Mouse (Mus musculus) cerebellum, postnatal 14 days (tissue): ENCODE results near the gene Fars2.
A peak's percentile ranks its signal among the peaks of the same experiment; 100 is the strongest.
"Not testable (repeated sequence)": the region's sequence is repeated elsewhere in the genome, so short reads cannot be mapped to it uniquely, and the experiment has no call there.

Source experiments
- DNase-seq, 2 experiments: peaks; one replicate each; pipeline ENCODE4 v3.0.0; 2021; ENCODE audit warnings: mixed read lengths in 2 of 2

Gene Fars2

DNA sequence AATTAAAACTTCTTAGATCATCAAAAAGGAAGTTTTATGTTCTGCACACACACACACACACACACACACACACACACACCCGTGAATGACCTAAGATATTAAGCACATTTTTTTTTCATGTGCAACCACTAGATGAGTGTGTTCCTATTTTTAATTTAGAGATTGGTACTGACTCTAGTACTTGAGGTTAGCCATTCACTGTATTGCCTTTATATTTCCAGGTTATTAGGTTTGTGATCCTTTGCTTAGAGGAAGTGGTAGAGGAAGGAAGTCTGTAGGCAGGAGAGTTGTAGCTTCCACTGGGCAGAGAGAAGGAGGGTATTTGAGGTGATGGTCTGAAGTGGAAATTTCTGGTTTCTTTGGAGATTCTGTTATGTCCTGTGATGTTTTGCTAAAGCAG is 28.4 kb downstream of the Fars2 start:
- no peak for DNase-seq

DNA sequence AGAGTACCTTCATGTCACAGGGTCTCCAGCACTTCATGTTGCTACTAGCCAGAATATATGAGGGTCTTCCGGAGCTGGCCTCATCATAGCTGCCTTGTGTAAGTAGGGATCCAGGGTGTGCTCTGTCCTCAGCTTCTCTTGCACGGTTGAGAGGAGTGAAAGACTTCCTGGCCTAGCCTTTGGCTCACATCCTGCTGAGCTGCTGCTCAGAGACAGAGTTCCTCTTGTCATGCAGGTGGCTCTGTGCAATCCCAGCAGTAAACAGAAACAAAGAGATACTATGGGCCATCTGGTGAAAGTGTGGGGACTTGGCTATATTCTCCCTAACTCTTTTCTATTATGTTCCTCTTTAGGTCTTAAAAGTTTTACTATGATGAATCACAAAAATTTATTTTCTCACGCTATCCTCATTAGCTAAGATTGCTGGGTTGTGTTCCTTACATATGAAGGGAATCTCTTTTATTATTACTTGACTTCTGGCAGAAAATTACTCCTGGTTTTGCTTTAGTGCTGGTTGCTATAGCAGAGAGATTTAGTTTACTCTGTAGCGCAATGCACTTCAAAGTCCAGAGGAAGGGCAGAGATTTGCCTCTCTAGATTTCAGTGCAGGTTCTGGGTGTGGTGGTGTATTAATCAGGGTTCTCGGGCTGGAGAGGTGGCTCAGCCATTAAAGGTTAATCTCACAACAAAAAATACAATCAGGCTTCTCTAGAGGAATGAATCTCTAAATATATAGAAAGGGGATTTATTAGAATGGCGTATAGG is 32.1 kb downstream of the Fars2 start:
- DNase-seq, result peak in 1 of 2 experiments; percentile 27

DNA sequence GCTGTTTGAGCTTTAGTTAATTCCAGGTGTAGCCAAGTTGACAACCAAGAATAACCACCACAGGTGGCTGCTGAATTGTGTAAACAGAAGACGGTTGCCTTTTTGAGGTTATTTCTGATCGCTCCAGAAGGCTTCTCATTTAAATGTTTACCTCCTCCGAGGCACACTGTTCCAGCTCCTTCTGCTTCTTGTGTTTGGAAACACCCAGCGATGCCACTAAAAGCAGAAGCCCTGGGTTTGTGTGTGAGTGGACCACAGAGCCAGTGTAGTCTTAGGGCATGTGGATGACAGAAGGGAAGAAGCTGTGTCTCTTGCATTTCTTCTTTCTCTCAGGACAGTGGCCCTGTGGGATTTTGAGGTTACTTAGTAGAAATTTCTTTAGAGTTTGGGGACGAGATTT is 33.1 kb downstream of the Fars2 start:
- DNase-seq, result no peak

DNA sequence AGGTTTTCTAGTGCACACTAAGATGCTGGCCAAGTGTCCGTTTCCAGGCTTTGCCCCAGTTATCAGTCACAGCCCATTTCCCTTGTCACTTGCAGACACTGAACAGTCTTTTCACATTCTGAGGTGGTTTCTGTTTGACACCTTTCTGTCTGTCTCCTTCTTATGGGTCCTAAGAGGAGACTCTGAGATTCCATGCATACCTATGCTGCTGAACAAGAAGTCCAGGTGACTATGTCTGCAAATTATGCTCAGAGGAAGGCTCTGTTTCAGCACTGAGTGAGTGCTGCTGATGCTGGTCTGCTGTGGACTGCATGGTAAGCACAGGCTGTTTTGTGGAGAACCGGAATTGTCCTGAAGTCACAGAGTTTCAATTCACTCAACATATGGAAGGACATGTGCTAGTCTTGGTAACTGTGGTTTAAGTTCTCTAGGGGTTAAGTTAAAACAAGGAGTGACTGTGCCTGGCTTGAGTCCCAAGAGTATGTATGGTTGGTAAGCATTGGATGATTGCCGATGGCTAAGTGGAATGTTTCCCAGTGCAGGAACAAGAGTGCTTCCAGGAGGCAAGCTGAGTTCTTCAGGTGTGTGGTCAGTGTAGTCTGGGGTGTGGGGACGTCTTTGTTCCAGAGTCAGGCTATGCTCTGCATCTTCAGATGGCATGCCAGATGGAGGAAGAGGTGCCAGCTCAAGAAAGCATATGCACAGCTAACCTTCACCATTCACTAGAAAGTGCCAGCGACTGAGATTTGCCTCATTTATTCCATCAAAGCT is 35.7 kb downstream of the Fars2 start:
- peak; percentile 29 to 56 for DNase-seq

DNA sequence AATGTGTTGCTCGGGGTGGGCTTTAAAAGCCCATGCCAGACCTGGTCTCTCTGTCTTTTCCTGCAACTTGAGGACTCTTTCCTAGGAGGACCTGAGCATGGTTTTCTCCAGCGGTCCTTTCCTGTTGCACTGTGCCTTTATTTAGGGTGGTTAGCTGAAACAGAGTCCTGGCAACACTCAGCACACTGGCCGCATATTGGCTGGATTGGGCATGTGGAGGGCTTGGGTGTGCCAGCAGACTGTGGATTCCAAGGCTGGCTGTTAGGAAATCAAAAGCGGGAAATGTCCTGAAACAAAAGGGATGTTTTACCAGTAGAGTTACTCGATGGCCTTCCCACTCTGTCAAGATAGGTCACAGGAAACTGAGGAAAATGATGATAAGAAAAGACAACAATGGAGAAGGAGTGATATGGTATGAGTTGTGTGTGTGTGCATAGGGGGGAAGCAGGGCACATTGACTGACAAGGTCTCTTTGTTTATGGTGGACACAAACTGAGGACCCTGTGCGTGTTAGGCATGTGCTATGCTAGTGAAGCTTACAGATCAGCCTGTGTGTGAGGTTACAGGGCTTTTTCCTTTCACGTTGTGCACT is 39.2 kb downstream of the Fars2 start:
- DNase-seq, result peak; percentile 38 to 44

DNA sequence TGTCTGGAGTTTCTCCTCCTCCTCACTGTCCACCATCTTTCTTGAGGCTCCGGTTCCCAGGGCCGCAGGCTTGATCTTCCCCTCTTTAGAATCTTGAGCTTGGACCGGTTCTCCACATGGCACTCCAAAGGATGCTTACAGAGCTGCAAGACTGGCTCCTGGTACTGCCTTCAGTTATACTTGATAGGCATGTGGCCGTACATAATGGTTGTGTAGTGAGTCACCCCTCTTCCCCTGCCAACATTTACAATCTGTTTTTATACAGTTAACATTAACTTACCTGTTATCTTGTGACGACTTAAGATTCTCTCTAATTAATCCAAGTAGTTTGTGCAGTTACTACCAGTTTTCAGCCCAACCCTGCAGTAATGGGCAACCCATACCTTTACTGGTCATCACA is 46.2 kb downstream of the Fars2 start:
- DNase-seq, result no peak

DNA sequence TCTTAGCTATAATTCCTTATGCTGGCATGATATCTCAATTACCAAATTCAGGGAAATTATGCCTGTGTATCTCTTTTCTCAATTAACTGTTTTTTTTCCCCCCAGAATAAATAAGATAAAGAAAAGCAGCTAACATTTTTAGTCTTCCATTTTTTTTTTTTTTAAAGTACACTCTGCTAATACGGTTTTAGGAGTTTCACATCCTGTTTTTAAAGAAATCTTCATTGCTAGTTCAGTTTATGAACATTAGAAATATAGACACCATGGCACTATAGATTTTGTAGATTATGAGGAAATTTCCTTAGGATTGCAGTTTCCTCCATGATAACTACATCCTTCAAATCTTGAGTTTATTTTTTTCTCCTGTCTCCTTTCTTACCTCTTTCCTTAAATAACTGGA is 46.7 kb downstream of the Fars2 start:
- no peak for DNase-seq

DNA sequence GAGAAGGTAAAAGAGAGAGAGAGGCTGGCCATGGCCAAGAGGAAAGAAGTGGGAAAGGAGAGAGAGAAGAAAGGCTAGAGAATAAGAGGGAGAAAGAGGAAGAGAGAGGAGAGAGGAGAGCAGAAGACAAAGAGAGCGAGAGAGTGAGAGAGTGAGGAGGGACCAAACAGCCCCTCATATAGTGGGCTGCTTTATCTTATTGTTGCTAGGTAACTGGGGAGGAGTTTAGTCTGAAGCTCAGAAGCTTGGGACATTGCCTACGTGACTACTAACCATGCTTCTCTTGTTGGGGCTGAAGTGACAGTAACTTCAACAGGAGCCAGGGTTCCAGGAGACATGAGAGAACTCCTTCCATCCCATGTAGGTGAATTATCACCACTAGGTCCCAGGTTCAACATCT is 55.8 kb downstream of the Fars2 start:
- not testable (repeated sequence) for DNase-seq

DNA sequence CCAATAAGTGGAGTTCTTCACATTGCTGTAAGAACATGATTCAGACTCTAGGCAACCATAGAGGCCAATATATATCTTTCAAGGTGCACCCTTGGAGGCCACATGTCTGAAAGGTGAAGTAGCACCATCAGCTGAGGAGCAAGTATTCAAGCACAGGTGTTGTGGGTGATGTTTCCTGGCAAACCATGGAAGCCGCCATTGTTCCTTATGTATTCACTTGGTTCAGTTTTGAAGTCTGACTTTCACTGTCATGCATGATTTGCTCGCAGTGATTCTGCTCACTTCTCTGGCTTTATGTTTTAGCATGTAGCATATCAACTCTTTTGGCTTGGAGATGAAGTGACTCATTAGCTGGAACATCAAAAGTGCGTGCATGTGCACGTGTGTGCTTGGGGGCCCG is 56.9 kb downstream of the Fars2 start:
- no peak for DNase-seq

DNA sequence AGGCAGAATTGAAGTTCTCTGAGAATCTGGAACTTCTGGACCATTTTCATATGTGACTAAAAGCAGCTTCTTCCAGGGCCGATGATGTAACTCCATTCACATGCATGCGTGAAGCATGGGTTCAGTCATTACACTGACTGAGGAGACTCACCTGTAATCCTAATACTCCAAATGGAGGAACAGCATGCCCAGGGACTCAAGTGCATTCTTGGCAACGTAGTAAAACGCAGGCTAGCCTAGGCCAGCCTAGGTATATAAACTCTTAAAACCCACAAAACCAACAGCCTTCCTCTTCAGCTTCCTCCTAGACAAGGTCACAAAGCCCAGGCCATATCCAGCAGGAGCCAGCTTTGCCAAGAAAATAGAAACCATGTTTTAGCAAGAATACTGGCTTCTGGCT is 57.6 kb downstream of the Fars2 start:
- no peak for DNase-seq

DNA sequence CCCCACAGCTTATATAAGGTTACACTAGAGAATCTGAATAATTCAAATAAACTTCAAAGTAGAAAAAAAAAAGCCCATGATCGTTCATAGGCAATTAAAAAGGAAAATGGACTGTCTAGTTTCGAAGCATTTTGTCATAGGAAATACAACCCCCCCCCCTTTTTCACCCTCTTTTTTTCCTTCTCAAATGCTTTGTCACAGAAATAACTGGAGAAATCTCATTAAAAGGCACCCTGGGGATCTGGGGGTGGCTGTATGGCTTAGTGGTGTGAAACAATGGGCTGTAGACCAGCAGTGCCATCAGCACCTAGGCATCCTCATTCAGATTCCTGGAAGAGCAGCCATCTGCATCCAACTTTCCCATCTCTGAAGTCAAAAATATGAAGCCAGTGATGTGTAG is 64.0 kb downstream of the Fars2 start:
- DNase-seq, result no peak

DNA sequence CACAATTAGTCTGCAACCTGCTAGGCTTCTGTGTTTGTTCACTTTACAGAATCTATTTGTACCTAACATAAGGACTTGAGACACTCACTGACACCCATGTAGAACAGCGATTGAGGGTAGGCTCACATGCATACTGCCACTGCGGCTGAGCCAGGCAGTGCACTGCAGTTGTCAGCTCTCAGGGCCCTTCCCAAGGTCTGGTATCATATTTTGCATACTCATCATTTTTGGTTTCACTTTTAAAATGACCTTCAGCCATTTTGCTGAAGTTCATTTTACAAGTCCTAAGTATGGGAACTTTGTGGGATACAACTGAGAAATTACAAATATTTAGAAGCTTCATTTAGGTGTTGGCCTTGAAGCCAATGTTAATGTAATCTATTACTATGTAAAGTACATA is 73.4 kb downstream of the Fars2 start:
- no peak for DNase-seq

DNA sequence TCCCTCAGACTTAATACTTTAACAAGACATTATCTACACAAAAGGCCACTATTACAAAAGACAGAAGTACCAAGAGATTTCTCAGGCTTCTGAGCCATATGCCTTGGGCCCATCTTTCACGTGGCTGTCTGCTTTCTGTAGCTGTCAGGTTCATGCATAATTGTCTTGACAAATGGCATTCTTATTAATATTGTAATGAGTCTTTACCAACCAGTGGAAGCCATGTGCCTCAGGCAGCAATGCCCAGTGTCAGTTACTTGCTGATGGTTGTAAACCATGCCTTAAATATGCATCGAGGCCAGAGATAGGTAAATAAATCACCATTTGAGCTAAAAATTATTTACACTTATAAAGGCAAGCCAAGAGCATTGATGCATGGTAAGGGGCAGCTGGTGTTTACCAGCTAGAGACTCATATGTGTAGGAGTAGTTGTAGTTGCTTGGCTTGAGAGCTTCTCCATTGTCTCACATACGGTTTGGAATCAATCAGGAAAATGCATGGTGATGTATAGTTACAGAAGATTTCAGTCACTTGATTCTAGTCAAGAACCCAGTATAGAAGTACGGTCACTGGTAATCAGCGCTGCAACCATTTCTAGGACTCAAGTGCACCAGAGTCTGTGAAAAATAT is 76.4 kb downstream of the Fars2 start:
- DNase-seq, result peak in 1 of 2 experiments; percentile 12

DNA sequence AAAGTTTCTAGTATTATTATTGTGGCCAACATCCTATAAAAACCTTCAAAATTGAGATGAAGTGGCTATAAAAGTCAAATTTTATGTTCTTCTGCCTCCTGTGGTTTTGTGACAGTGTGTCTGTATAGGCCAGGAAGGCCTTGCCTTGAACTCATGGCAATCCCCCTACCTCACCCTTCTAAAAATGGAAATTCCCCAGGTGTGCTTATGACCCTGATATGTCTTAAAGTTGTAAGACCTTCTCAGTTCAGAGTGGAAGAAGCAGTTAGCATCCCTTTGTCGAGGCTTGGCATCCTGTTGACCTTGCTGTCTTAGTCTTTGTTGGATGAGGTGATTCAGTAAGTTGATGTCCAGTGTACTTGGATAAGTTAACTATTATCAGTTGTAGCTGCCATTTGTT is 82.1 kb downstream of the Fars2 start:
- DNase-seq, result no peak

DNA sequence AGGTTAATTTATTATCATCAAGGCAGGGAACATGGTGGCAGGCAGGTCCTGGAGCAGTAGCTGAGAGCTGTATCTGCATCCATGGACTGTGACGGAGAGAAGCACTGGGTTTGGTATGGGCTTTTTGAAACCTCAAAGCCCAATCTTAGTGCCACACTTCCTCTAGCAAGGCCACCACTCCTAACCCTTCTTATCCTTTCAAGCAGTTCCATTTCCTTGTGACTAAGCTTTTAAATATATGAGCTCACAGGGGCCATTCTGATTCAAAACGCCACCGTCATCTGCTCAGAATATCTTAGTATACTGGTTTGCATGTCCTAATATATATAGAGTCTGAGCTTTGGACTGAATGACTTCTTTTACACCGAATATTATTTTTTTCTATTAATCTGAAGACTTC is 83.2 kb downstream of the Fars2 start:
- DNase-seq, result no peak

DNA sequence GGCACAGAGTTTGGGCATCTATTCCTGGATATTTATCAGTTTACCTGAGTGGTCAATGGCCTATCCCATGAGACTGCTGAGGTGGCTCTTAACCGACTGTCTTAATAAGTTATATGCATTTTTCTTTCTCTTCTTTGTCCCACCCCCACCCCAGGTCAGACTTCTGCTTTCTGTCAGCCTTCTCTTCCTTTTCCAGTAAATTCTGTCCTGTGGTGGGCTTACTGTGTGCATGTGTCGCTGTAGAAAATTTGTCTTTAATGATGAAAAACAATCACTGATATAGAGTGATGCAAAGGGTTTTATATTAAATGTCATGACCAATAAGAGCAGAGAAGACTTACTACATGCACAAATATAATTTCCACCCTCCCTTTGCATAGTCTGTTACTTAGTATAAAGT is 85.3 kb downstream of the Fars2 start:
- no peak for DNase-seq

DNA sequence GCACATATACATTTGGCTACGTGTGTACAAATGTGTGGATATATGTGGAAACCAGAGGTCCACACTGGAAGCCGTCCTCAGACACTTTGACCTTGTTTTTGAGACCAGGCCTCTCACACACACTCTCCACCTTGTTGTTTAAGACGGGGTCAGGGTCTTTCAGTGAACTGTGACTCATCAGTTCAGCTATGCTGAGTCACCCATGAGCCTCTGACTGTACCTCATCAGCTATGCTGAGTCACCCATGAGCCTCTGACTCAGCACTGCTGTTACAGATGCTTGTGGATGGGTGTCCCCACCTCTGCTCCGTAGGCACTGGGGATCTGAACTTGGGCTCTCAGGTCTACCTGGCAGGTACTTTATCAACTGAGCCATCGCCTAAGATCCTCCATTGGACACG is 85.8 kb downstream of the Fars2 start:
- no peak for DNase-seq

DNA sequence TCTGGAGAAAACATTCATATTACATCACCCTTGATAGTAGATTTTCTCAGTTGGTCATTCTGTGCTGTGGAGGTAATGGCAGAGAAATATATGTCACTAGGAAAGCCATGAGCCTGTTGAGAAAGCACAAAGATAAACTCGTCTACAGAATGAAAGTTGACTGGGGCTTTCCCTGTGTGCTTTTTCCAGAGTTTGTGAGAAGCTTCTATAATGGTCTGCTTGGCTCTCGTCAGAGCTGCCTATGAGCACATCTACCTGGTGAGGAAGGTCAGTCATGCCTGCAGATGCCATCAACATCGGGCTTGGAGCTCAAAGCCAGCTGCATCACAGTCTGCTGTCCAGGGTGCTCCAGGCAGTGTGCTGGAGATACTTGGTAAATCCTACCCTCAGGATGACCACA is 87.1 kb downstream of the Fars2 start:
- DNase-seq, result no peak

DNA sequence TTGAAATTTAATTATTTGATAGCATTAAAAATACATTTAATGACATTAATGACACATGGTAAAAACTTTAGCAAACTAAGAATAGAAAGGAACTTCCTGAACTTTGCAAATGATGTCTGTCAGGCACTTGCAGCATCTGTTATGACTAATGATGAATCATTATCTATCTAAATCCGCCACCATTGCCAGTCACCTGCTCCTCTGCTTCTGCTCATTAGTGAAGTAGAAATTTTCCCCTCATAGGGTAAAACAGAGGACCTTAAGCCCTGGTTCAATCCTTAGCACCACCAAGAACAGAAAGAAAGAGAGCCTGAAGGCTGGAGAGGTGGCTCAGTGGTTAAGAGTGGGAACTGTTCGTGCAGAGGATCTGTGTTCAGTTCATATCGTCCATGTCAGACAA is 93.8 kb downstream of the Fars2 start:
- no peak for DNase-seq

DNA sequence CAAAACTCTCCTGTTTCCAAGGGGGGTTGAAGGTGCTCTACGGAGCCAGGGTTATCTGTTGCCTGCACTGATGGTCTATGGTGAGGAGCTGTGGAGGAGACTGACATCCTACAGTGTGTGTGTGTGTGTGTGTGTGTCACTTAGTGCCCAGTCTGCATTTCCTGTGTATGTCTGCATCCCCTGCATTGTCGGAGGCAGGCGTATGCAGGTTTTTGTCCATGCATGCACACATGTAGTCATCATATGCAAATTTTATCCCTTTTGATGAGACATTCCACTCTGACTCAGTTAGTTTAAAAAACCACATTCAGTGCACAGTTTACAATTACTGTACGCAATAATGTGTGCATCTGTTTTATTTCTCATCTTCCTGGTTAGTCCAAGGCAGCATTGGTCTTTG is 96.8 kb downstream of the Fars2 start:
- DNase-seq, result no peak

DNA sequence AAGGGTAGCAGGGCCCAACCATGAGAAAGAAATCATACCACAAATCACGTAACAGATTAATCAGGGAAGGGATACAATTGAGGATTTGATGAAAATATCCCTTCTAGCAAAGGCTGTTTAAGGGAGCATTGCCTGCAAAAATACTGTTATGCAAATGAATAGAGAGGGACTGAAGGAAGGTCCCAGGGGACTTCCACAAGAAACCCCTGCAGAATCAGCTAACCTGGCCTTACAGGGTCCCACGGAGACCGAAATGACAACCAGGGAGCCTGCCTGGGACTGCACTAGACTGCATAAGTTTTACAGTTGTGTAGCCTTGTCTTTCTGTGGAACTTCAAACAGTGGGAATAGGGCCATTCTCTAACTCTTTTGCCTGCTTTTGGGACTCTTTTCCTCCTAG is 98.8 kb downstream of the Fars2 start:
- DNase-seq, result no peak

DNA sequence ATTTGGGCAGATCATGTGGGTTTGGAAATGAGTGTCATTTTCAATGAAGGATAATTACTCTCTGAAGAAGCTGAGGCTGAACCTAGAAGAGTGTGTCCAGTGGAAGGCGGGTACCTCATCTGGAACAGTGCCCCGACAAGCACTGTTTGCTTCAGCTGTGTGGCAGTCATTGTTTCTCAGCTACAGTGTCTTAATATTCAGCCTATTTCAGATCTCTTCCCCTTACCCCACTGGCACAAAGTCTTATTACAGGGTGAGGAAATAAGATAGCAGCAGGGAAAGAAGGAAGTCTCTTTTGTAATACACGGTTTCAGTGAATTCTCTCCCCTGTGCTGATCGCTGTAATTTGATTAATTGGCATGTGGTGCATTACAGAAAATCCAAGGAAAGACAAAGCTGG is 101.1 kb downstream of the Fars2 start:
- DNase-seq, result no peak

DNA sequence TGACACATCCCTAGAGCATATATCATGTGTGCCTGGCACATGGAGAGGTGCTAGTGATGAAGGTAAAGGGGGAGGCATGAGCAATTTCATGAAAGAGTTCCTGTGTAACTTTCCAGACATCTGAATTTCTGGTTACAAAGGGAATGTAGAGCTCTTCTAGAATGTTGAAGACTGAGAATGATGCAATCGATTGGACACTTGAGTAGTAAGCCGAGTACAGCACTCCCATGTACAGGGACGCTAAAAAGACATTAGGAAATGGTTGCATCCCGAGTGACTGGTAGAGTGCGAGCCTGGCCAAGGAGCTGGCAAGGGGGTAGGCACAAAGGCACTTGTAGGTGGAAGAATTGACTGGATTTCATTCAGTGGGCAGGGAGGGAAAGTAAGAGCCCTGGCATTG is 102.3 kb downstream of the Fars2 start:
- DNase-seq, result no peak

DNA sequence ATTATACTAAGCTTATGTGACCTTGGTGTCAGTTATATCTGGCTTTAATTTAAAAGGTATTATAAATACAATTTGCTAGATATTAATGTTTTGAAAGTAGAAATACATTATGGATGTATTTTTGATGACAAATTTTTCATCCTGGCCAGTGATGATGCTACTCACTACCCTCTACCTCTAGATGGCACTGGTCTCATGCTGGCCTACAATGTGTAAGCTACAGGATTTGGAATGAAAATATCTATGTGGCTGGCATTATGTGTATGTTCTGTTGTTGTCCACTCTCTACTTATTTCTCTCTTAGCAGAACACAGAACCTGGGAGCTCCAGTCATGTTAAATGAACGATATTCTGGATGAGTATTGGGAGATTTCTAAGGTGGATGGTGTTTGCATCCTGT is 104.7 kb downstream of the Fars2 start:
- DNase-seq, result peak; percentile 7 to 26
